Mouse (Mus musculus): ENCODE measurements around the gene March5. TPM values are rescaled to one million over a fixed set of nuclear protein-coding genes. Genes with fewer than 3 reads are reported as not detected.
A peak's percentile ranks its signal among the peaks of the same experiment; 100 is the strongest.

The March5 gene
- polyA plus RNA-seq, 1 experiment from 2014 or later: 89.2 TPM

DNA sequence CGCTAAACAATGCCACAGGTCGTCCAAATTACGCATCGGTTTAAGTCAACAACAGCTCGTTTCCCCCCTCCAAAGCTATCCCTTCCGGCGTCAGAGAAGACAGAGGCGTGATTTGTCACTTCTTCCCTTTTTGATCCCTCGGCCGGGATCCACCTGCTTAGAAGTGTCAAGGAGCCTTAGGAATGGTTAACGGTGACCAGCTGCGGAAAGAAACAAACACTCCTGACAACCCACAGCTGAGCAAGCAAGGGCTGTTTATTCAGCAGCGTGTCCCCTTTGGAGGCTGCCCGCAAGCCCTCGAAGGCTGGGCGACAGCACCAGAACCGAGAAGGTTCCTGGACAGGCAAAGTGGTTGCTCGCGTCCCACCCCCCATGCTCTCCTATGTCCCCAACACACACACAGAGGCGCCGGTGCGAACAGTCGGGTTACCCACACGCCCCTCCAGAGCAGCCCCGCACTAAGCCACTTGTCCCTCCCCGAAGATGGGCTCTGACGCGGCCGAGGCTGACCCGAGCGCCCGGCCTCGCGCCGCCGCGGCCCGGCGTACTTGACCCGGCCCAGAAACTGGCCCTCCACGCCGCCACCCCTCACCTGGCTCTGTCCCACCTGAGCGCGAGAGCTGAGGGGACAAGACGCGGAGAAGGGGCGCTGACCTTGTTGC is 571 bp upstream of the March5 start:
- Histone ChIP-seq H3K36me3 (ENCODE audit: control insufficient read depth, insufficient read depth, low read length) (peaks cover 3% of the 10 kb centered on the region), H3K27me3 (ENCODE audit: control insufficient read depth, insufficient read depth, low read depth, low read length) (no peaks in the 10 kb centered on the region), H3K4me1 (ENCODE audit: control insufficient read depth, insufficient read depth, low read length) (peaks cover 20% of the 10 kb centered on the region), H3K27ac (ENCODE audit: low read length) (peak overlapping the region; percentile 75), H3K4me3 (ENCODE audit: low read depth, low read length) (peak overlapping the region; percentile 100), H3K4me2 (ENCODE audit: low read length) (peak overlapping the region; percentile 69), H3K9me3 (replicated peaks; ENCODE audit: control insufficient read depth, low read length, poor library complexity, severe bottlenecking) (no peaks in the 10 kb centered on the region), H3K9ac (ENCODE audit: low read depth, low read length) (peak overlapping the region; percentile 98)
- under 1% methylated on average over 46 of the region's 47 CpGs for WGBS
- peak; percentile 89 for ATAC-seq

DNA sequence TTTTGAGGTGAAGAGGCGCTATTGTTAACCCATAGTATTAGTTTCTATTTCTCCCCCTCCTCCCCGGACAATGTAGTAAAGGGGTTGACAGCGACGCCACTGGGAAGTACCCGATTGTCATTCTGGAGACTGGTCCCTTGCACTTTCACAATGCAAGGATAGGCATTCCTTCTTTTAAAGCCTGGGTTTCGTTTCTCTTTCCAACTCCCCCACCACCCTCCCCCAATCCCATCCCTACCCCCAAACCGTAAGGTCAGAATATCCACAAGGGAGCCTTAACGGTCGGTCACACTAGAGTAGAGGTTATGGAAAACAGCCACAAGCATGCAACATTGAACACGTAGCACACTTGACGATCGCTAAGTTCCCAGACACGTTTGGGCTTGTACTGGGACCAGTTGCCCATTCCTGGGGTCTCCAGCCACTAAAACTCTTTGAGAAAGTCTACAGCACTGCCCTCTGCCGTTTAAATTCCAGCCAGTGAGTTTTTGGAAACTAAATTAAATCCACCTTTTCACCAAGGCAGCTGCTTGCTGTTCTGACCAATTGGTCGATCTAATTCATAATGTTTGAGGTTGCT is 923 bp downstream of the March5 start, which contains the start of gene Cpeb3:
Gene Cpeb3 (minus strand): TSS at position 426 of the 580 bp plus-strand sequence.
- Histone ChIP-seq H3K27ac (ENCODE audit: low read length) (peak within 1 kb of the TSS; percentile 84), H3K27me3 (ENCODE audit: control insufficient read depth, insufficient read depth, low read depth, low read length) (no peaks in the 10 kb centered on the region), H3K4me2 (ENCODE audit: low read length) (peak within 1 kb of the TSS; percentile 58), H3K9ac (ENCODE audit: low read depth, low read length) (peak within 1 kb of the TSS; percentile 98), H3K36me3 (ENCODE audit: control insufficient read depth, insufficient read depth, low read length) (peaks cover 3% of the 10 kb centered on the region), H3K4me1 (ENCODE audit: control insufficient read depth, insufficient read depth, low read length) (peaks cover 20% of the 10 kb centered on the region), H3K9me3 (replicated peaks; ENCODE audit: control insufficient read depth, low read length, poor library complexity, severe bottlenecking) (no peaks in the 10 kb centered on the region), H3K4me3 (ENCODE audit: low read depth, low read length) (peak within 1 kb of the TSS; percentile 100)
- under 1% methylated on average over 15 of the region's 15 CpGs for WGBS
- no peak for ATAC-seq

DNA sequence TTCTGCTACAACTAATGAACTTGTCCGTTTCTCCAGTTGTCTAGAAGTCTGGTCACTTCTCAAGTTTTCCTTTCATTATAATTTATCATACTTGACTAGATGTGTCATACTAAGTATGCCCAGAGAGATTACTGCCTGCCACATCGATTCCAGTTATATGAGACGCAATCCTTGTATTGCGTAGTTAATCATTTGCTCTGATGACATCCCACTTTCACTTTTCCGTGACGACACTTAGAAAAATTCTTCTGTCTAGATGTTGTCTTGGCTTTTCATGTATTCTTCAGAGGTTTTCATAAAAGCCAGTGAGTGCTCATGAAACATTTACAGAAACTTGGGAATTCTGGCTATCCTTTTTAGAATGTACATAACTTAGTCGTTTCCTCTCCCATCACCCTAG is 1.6 kb downstream of the March5 start:
- H3K4me2 ChIP-seq (ENCODE audit: low read length): peak overlapping the region; percentile 58
- H3K27ac ChIP-seq (ENCODE audit: low read length): no peak overlapping the region
- 78% methylated on average over 7 of the region's 7 CpGs for WGBS
- H3K9ac ChIP-seq (ENCODE audit: low read depth, low read length): no peak overlapping the region
- no peaks in the 10 kb centered on the region for H3K9me3 ChIP-seq (replicated peaks; ENCODE audit: control insufficient read depth, low read length, poor library complexity, severe bottlenecking)
- H3K4me1 ChIP-seq (ENCODE audit: control insufficient read depth, insufficient read depth, low read length): peaks cover 20% of the 10 kb centered on the region
- H3K36me3 ChIP-seq (ENCODE audit: control insufficient read depth, insufficient read depth, low read length): peaks cover 3% of the 10 kb centered on the region
- no peaks in the 10 kb centered on the region for H3K27me3 ChIP-seq (ENCODE audit: control insufficient read depth, insufficient read depth, low read depth, low read length)
- ATAC-seq: no peak
- H3K4me3 ChIP-seq (ENCODE audit: low read depth, low read length): peak overlapping the region; percentile 100; the same call in 1 of the 2 replicates

DNA sequence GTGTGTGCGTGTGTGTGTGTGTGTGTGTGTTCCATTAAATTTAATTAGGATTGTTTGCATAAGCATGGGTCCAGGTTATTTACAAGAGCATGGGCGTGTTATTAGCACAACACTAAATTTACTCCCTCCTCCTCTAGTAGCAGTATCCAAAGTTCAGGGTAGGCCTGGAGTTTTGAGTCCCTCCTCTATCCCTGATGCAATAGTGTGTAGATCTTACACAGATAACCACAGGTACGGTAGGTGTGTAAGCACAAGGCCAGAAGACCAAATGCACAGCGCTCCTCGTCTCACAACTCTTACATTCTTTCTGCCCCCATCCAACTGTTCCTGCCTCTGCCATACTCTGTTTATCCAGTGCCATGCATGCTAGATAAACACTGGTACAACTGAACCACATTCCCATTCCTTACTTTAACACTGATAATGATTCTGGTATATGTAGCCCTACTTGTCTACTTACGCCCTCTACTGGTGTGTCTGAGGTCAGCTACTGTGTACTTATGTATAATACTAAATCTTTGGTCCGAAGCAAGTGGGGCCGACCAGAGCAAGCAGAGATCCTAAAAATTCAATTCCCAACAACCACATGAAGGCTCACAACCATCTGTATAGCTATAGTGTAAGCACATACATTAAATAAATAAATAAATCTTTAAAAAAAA is 2.3 kb downstream of the March5 start:
- Histone ChIP-seq H3K4me2 (ENCODE audit: low read length) (peak overlapping the region; percentile 58; the same call in 1 of the 2 replicates), H3K9me3 (replicated peaks; ENCODE audit: control insufficient read depth, low read length, poor library complexity, severe bottlenecking) (no peaks in the 10 kb centered on the region), H3K4me1 (ENCODE audit: control insufficient read depth, insufficient read depth, low read length) (peaks cover 20% of the 10 kb centered on the region), H3K27ac (ENCODE audit: low read length) (no peak overlapping the region), H3K36me3 (ENCODE audit: control insufficient read depth, insufficient read depth, low read length) (peaks cover 3% of the 10 kb centered on the region), H3K9ac (ENCODE audit: low read depth, low read length) (no peak overlapping the region), H3K4me3 (ENCODE audit: low read depth, low read length) (no peak overlapping the region), H3K27me3 (ENCODE audit: control insufficient read depth, insufficient read depth, low read depth, low read length) (no peaks in the 10 kb centered on the region)
- no peak for ATAC-seq
- WGBS: 86% methylated on average over 8 of the region's 8 CpGs

DNA sequence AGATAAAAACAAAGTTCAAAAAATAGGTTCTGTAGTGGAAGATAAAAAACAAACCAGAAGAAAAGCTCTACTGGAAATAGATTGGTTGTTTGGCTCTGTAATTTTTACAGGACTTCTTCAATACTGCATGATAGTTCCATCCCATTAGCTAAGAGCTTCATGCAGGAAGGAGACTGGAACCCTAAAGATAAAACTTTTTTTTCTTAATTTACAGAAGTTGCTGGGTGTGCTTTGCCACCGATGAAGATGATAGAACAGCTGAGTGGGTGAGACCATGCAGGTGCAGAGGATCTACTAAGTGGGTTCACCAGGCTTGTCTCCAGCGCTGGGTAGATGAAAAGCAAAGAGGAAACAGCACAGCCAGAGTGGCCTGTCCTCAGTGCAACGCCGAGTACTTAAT is 3.1 kb downstream of the March5 start:
- 96% methylated on average over 4 of the region's 4 CpGs for WGBS
- Histone ChIP-seq H3K4me1 (ENCODE audit: control insufficient read depth, insufficient read depth, low read length) (peaks cover 20% of the 10 kb centered on the region), H3K36me3 (ENCODE audit: control insufficient read depth, insufficient read depth, low read length) (peaks cover 5% of the 10 kb centered on the region), H3K4me3 (ENCODE audit: low read depth, low read length) (no peak overlapping the region), H3K4me2 (ENCODE audit: low read length) (no peak overlapping the region), H3K27ac (ENCODE audit: low read length) (no peak overlapping the region), H3K9ac (ENCODE audit: low read depth, low read length) (no peak overlapping the region), H3K27me3 (ENCODE audit: control insufficient read depth, insufficient read depth, low read depth, low read length) (no peaks in the 10 kb centered on the region), H3K9me3 (replicated peaks; ENCODE audit: control insufficient read depth, low read length, poor library complexity, severe bottlenecking) (no peaks in the 10 kb centered on the region)
- no peak for ATAC-seq

DNA sequence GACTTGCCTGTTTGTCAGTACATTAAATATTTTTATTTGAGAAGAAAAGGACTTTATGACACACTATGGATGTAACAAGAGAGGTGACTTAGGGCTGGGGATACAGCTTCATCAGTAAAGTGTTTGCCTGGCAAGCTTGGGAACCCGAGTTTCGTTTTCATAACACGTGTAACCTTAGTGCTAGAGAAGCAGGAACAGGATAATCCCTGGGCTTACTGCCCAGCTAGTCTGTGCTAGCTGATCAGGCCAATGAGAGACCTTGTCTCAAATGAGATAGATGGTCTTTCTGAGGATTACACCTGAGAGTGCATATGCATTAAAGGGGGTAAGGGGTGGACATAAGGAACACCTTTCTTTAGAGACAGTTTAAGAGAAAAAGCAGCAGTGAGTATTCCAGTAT is 4.1 kb downstream of the March5 start:
- no peak overlapping the region for H3K9ac ChIP-seq (ENCODE audit: low read depth, low read length)
- no peaks in the 10 kb centered on the region for H3K27me3 ChIP-seq (ENCODE audit: control insufficient read depth, insufficient read depth, low read depth, low read length)
- peaks cover 14% of the 10 kb centered on the region for H3K4me1 ChIP-seq (ENCODE audit: control insufficient read depth, insufficient read depth, low read length)
- H3K27ac ChIP-seq (ENCODE audit: low read length): no peak overlapping the region
- no peak for ATAC-seq
- no peak overlapping the region for H3K4me3 ChIP-seq (ENCODE audit: low read depth, low read length)
- H3K36me3 ChIP-seq (ENCODE audit: control insufficient read depth, insufficient read depth, low read length): peaks cover 5% of the 10 kb centered on the region
- 94% methylated on average over 3 of the region's 3 CpGs for WGBS
- no peak overlapping the region for H3K4me2 ChIP-seq (ENCODE audit: low read length)
- no peaks in the 10 kb centered on the region for H3K9me3 ChIP-seq (replicated peaks; ENCODE audit: control insufficient read depth, low read length, poor library complexity, severe bottlenecking)

DNA sequence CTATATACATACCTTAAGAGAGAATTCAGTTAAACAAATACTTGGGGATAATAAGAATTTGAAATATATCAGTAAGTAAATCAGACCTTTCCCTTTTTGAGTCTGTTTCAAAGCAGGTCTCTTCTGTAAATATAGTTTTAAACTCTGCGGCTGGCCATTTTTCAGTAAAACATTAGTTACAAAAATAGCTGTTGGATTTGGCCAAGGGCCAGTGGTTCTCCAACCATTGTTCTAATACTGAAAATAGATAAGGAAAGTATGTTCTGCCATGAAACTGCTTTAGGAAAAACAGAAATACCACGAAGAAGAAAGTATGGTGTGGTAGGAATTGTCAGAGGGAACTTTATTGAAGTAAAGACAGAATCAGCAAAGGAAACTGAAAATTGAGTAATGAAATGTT is 7.4 kb downstream of the March5 start:
- Histone ChIP-seq H3K27me3 (ENCODE audit: control insufficient read depth, insufficient read depth, low read depth, low read length) (no peaks in the 10 kb centered on the region), H3K4me2 (ENCODE audit: low read length) (no peak overlapping the region), H3K27ac (ENCODE audit: low read length) (no peak overlapping the region), H3K4me1 (ENCODE audit: control insufficient read depth, insufficient read depth, low read length) (peaks cover 1% of the 10 kb centered on the region), H3K9ac (ENCODE audit: low read depth, low read length) (no peak overlapping the region), H3K36me3 (ENCODE audit: control insufficient read depth, insufficient read depth, low read length) (peaks cover 23% of the 10 kb centered on the region), H3K9me3 (replicated peaks; ENCODE audit: control insufficient read depth, low read length, poor library complexity, severe bottlenecking) (no peaks in the 10 kb centered on the region), H3K4me3 (ENCODE audit: low read depth, low read length) (no peak overlapping the region)
- ATAC-seq: no peak
- 90% methylated on average over 2 of the region's 2 CpGs for WGBS

DNA sequence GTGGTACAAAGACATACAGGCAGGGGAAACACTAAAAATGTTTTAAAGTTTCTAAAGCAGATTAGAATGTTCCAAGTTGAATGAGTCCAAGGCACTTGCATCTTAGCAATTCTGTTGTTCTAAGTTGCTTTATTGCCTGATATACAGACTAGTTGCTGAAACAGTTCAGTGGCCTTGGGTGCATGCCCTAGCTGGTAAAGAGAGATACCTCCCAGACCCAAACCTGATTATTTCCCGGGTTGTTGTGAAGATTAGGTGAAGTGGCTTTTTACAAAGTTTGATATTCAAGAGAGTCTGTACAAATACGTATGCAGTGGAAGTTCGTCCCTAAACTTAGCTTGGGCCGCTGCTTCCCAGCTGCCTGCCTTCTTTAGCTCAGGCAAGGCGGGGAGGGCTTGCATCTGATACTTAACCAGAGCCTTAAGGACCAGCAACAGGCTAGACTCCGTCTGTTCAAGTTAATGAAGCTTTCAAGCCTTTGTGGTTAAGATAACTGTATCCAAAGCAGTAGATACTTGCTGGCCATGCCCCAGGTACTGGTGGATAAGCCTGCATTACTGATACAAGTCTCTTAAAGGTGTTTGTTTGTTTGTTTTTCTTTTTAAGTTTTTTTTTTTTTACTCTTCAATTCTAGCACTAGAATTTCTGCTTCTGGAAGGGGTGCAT is 18.0 kb downstream of the March5 start:
- no peak for ATAC-seq
- no peak overlapping the region for H3K9ac ChIP-seq (ENCODE audit: low read depth, low read length)
- no peak overlapping the region for H3K27ac ChIP-seq (ENCODE audit: low read length)
- no peaks in the 10 kb centered on the region for H3K4me1 ChIP-seq (ENCODE audit: control insufficient read depth, insufficient read depth, low read length)
- H3K4me2 ChIP-seq (ENCODE audit: low read length): no peak overlapping the region
- no peak overlapping the region for H3K4me3 ChIP-seq (ENCODE audit: low read depth, low read length)
- no peaks in the 10 kb centered on the region for H3K27me3 ChIP-seq (ENCODE audit: control insufficient read depth, insufficient read depth, low read depth, low read length)
- H3K9me3 ChIP-seq (replicated peaks; ENCODE audit: control insufficient read depth, low read length, poor library complexity, severe bottlenecking): no peaks in the 10 kb centered on the region
- H3K36me3 ChIP-seq (ENCODE audit: control insufficient read depth, insufficient read depth, low read length): peaks cover 8% of the 10 kb centered on the region; the same call in 1 of the 2 replicates
- 79% methylated on average over 6 of the region's 6 CpGs for WGBS
